Mouse (Mus musculus) stomach, embryonic 14.5 days (tissue): Measurements from ENCODE around the gene Ush2a. TPM values are rescaled to one million over a fixed set of nuclear protein-coding genes. Genes with fewer than 3 reads are reported as not detected.
A peak's percentile ranks its signal among the peaks of the same experiment; 100 is the strongest.

Source experiments
- ATAC-seq: fragments of 200-750 bp; cut with Nextera tagmentation; 2 replicates; pipeline ENCODE4 v1.8.0; 2017; ENCODE audit warnings: low read depth, moderate TSS enrichment; ENCODE audit not compliant: insufficient number of reproducible peaks, insufficient read depth, low FRiP score
- H3K27ac ChIP-seq: fragments of 300-500 bp; sonication (generic); 2 replicates; pipeline ENCODE4 v1.5.1; 2014; ENCODE audit warnings: mild to moderate bottlenecking, low read length, moderate library complexity, mixed read lengths
- H3K27me3 ChIP-seq: fragments of 300-500 bp; sonication (generic); 2 replicates; pipeline ENCODE4 v1.6.1; 2014; ENCODE audit warnings: low read length, control low read depth, mixed read lengths; ENCODE audit not compliant: control insufficient read depth, insufficient read depth
- H3K36me3 ChIP-seq: fragments of 300-500 bp; sonication (generic); 2 replicates; pipeline ENCODE4 v1.6.1; 2014; ENCODE audit warnings: mild to moderate bottlenecking, control low read depth, low read length, moderate library complexity, mixed read lengths; ENCODE audit not compliant: control insufficient read depth, insufficient read depth
- H3K4me1 ChIP-seq: fragments of 300-500 bp; sonication (generic); 2 replicates; pipeline ENCODE4 v1.6.1; 2014; ENCODE audit warnings: low read length, control low read depth, mixed read lengths; ENCODE audit not compliant: control insufficient read depth, insufficient read depth
- H3K4me2 ChIP-seq: fragments of 300-500 bp; sonication (generic); replicated peaks from 2 replicates; pipeline ENCODE4 v1.6.1; 2014; ENCODE audit warnings: low read depth, low read length, control low read depth
- H3K4me3 ChIP-seq: fragments of 300-500 bp; sonication (generic); 2 replicates; pipeline ENCODE4 v1.5.1; 2014; ENCODE audit warnings: low read depth, low read length, control low read depth
- H3K9ac ChIP-seq: fragments of 300-500 bp; sonication (generic); replicated peaks from 2 replicates; pipeline ENCODE4 v1.6.1; 2014; ENCODE audit warnings: low read depth, mild to moderate bottlenecking, control low read depth, low read length, moderate library complexity, mixed read lengths
- H3K9me3 ChIP-seq: fragments of 300-500 bp; sonication (generic); 2 replicates; pipeline ENCODE4 v1.6.1; 2016; ENCODE audit warnings: low read depth, low read length, control low read depth; ENCODE audit not compliant: control insufficient read depth
- WGBS: fragments of 180-500 bp; shearing (Covaris S2); extraction: QIAGEN DNeasy Blood & Tissue Kit; methylation state at CpG from one replicate; pipeline ENCODE4 v1.1.7; 2014; 5-methylcytosine and 5-hydroxymethylcytosine counted together
- polyA plus RNA-seq: library from polyadenylated mRNA; unstranded; fragments of >200 nt; fragmentation: Nextera tagmentation; extraction: Ambion mirVana; gene quantifications from 2 replicates; pipeline ENCODE4 v1.2.1, GENCODE M21; 2014

Gene Ush2a
- polyA plus RNA-seq, 1 experiment from 2014 or later, result not detected

DNA sequence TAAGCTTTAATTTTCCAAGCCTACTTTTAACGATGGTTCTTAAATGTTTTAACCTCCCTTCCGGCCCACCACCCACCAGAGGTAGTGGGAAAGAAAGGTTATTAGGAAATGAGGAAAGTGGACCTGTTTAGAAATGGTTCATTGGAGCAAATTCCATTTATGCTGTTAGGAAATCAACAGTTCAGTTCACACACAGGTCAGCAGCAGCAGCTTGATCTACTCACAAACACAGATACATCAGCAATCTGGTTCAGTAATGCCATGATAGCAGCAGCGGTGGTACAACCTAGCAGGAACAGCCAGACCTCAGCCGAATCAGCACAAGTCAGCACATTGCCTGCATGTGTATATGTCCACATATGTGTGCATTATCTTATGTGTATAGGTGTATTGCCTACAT lies 748.8 kb downstream of the Ush2a start:
- ATAC-seq, result no peak

DNA sequence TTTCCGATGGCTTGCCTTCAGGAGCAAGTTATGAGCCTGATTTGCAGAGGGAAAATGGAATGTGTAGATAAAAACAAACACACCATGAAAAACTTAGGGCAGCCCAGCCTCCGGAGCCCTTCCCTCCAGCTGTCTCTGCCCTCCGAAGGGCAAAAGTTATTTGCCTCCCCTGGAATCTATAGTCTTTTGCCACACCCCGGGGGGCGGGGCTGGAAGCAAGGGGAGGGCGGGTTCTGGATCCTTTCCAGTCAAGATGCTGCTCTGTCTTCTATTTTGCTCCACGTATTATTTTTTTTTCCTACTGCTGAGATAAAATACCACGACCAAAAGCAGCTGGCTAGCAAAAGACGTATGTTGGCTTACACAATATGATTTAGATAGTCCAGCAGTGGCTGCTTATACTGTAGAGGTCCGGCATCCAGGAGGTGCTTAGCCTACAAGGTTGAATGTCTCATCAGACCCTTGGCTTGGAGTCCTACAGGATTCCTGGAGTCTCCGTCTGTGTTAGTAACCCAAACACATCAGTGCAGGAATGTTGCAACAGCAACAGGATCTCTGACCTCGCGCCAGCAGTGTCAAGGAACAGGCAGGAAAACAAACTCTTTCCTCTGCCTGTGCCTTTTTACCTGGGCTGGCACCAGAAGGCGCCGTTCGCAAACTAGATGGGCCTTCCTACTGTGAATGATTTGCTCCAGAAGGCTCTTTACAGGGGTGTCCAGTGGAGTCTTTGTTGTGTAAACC lies 751.2 kb downstream of the Ush2a start:
- Histone ChIP-seq H3K9ac (no peak overlapping the region), H3K27ac (no peak overlapping the region), H3K4me1 (peaks cover 14% of the 10 kb centered on the region), H3K4me3 (no peak overlapping the region), H3K4me2 (peak overlapping the region; percentile 42), H3K36me3 (no peaks in the 10 kb centered on the region), H3K27me3 (no peaks in the 10 kb centered on the region), H3K9me3 (no peaks in the 10 kb centered on the region)
- no peak for ATAC-seq
- WGBS, result 2% methylated on average over 16 of the region's 16 CpGs

More for the DNA sequence above, 748.8 kb downstream of the Ush2a start:
- Histone ChIP-seq H3K36me3 (no peaks in the 10 kb centered on the region; the same call in 1 of the 2 replicates), H3K27me3 (no peaks in the 10 kb centered on the region), H3K9ac (no peak overlapping the region), H3K4me2 (no peak overlapping the region), H3K4me1 (peaks cover 26% of the 10 kb centered on the region), H3K9me3 (no peaks in the 10 kb centered on the region), H3K27ac (no peak overlapping the region), H3K4me3 (no peak overlapping the region)
- 79% methylated on average over 4 of the region's 4 CpGs for WGBS

DNA sequence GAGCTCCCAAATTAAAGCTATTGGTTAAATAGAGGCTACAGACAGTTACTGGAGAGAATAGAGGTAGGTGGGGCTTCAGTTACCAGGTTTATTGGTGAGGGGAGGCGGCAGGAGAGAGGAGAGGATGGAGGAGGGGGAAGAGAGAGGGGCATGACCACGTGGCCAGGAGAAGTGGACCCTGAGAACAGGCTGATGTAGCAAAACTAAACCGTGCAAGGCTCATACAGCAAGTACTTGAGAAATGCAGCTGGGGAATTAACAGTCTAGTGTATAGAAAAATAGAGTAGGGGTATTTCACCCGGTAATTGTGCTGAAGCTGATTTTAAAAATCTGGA lies 751.7 kb downstream of the Ush2a start:
- H3K27ac ChIP-seq, result no peak overlapping the region
- ATAC-seq, result no peak
- no peak overlapping the region for H3K4me3 ChIP-seq
- H3K9ac ChIP-seq, result no peak overlapping the region
- H3K9me3 ChIP-seq, result no peaks in the 10 kb centered on the region
- peak overlapping the region; percentile 42 for H3K4me2 ChIP-seq
- no peaks in the 10 kb centered on the region for H3K27me3 ChIP-seq
- 12% methylated on average over 4 of the region's 4 CpGs for WGBS
- no peaks in the 10 kb centered on the region for H3K36me3 ChIP-seq
- peaks cover 14% of the 10 kb centered on the region for H3K4me1 ChIP-seq
